Mouse (Mus musculus): Measurements from ENCODE around the gene Ppp4r1. TPM values are rescaled to one million over a fixed set of nuclear protein-coding genes. Genes with fewer than 3 reads are reported as not detected.

Ppp4r1 gene
- total RNA-seq, 2 experiments from 2014 or later, result 29.4 to 30.3 TPM

- DNase-seq, result no peak
- intact Hi-C loops (cut with DNase I; ENCODE audit: low total_unique reads), result no loop called here
Measured at GRCm38 (mm10) chr17:65873156-65873555, 90.8 kb downstream of the Ppp4r1 start.

GRCm38 (mm10) chr17:65873834-65874233, 91.5 kb downstream of the Ppp4r1 start:
- no peak for DNase-seq
- intact Hi-C loops (cut with DNase I; ENCODE audit: low total_unique reads), result no loop called here

- intact Hi-C loops (cut with DNase I; ENCODE audit: low total_unique reads), result no loop called here
- no peak for DNase-seq
Measured at GRCm38 (mm10) chr17:65877026-65877425, 94.7 kb downstream of the Ppp4r1 start.

DNA sequence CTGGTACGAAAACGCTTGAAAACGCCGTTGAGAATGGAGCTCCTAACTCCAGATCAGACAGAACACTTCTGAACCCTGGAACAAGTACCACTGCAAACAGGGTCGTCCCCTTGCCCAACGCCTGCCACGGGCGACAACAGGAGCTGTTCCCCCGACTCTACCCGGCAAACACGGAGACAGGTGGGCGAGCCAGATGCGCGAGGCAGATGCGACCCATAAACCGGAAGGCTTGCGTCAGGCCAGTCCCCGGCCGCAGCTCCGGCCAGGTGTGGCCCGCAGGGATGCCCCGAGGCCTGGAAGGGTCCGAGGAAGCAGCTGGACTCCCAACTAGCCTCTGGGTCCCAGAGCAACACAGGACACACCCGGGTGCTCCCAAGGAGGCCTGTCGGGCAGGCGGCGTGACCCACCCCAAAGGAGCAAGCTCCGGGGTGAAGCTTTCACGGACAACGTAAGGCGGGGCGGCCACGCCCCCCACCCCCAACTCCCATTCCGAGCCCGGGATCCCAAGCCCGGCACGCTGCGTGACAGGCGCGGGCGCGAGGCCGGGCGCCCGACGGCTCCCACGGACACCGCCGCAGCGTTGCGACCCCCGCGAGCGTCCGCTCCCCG, 101.8 kb downstream of the Ppp4r1 start:
- intact Hi-C loops (cut with DNase I; ENCODE audit: low total_unique reads), result loop anchor here (5.0 kb wide), 1 partner anchor 68 kb away; the partner anchor contains the start of gene Twsg1
- DNase-seq, result peak; percentile 51

DNA sequence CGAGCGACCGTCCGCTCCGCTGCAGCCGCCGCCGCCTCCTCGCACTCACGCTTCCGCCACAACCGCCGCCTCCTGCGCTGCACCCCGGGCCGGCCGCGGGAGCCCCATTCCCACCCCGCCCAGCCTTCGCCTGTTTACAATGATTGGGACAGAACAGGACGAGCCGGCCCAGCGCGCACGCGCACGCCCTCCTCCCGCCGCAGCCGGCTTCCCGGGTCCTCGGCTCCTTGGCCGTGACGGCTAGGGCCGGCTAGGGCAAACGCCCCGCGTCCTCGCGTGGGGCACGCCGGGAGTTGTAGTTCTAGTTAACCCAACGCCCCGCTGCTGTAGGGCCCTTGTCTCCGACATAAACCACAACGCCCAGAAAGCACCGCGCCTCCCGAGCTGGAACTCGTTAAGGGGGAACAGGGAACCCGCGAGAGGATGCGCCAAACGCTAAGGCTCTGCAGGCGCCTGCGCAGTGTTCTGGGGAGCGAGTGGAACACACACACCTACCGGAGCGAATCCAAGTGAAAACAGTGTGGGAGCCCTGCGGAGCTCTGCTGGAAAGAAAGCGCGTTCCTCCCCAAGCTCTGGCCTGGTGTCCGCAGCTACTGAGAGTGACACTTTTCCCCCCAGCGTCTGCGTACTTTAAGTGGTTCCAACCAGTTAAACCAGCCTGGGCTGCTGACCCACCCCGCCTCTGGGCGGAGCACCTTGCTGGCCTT, 102.5 kb downstream of the Ppp4r1 start:
- peak; percentile 100 for DNase-seq
- intact Hi-C loops (cut with DNase I; ENCODE audit: low total_unique reads), result loop anchor here (5.0 kb wide), 1 partner anchor 67 kb away; the partner anchor contains the start of gene Twsg1

- intact Hi-C loops (cut with DNase I; ENCODE audit: low total_unique reads), result no loop called here
- no peak for DNase-seq
Measured at GRCm38 (mm10) chr17:65885398-65885696, 103.0 kb downstream of the Ppp4r1 start.

- intact Hi-C loops (cut with DNase I; ENCODE audit: low total_unique reads), result no loop called here
- DNase-seq, result no peak
Measured at GRCm38 (mm10) chr17:65885697-65886529, 103.5 kb downstream of the Ppp4r1 start, which contains the start of gene Ralbp1. TSS of gene Ralbp1 (minus strand) at chr17:65885798.

- intact Hi-C loops (cut with DNase I; ENCODE audit: low total_unique reads), result no loop called here
- DNase-seq, result no peak
Measured at GRCm38 (mm10) chr17:65886571-65886970, 104.2 kb downstream of the Ppp4r1 start.

DNA sequence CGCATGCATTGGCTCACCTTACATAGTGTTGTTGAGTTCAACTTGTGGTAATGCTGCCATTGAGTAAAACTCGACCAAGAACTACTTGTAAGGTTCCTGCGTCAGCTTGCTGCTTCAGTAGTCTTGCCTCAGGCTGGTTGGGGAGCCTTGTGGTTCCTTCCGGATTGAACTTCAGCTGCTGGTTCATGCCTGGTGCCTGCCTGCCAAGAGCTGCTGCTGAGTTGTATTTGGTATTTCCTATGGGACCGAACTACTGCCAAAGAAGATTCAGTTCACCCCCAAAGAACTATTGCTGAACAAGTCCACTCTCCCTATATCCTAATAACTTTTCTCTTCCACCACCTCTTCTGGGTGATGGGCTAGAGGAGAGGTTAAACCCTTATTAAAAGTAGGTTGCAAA, 107.1 kb downstream of the Ppp4r1 start:
- DNase-seq, result no peak
- intact Hi-C loops (cut with DNase I; ENCODE audit: low total_unique reads), result no loop called here

Other genes starting within 250 kb of the Ppp4r1 start
- gene Tmem232, start 241.8 kb upstream of the Ppp4r1 start, total RNA-seq (2021), result 10 to 100 TPM; 11.0 to 11.6 TPM
- 100 to 1,000 TPM; 121 to 126 TPM for gene Vapa, start 169.0 kb upstream of the Ppp4r1 start, total RNA-seq (2021)
- gene Txndc2, start 140.4 kb upstream of the Ppp4r1 start, total RNA-seq (2021), result not detected
- gene Rab31, start 9.8 kb upstream of the Ppp4r1 start, total RNA-seq (2021), result 10 to 100 TPM; 14.1 to 15.4 TPM
- 10 to 100 TPM; 25.3 to 25.8 TPM for gene Ralbp1, start 103.2 kb downstream of the Ppp4r1 start, total RNA-seq (2021)
- 10 to 100 TPM; 16.9 to 25.5 TPM for gene Twsg1, start 168.7 kb downstream of the Ppp4r1 start, total RNA-seq (2021)